Mouse (Mus musculus) thymus, adult 18-20 months (tissue): Measurements from ENCODE around the gene Pid1.
"Not testable (repeated sequence)": the region's sequence is repeated elsewhere in the genome, so short reads cannot be mapped to it uniquely, and the experiment has no call there.

ENCODE experiments used
- DNase-seq, 2 experiments: peaks; one replicate each; pipeline ENCODE4 v3.0.0; 2022; ENCODE audit warnings: mixed read lengths in 2 of 2

Pid1 gene

DNA sequence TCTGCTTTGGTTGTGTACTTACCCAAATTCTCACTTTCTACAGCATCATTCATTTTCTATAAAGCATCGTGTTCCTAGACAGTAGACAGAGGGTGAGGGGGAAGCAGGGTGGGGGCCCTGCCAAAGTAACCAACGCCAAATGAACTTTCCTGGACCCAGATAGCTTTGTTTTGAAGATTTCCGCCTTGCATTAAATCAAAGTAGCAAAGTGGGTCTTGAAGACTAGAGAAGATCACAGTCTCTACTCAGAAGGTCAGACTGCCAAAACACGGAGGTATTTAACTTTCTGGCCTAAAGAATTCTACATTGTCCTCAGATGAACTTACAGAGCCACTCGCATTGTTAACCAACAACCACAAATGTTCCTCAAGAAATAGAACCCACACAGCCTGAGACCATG, 109.6 kb downstream of the Pid1 start:
- DNase-seq = no peak

DNA sequence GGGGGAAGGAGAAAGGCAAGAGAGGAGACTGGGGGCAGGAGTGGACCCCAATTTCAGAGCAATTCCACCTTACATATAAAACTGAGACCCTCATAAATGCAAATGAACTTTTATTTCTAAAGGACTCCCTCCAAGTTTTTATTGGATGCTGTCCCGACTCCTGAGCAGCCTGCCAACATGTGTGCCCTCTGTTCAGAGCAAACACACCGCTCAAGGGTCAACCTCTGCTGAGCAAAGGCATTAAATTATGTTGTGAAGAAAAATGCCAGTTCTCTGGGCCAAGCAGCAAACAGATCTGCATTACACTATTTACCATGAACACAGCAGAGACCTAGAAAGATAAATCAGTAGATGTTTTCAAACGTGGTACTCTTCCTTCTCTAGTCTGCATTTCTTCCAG, 110.1 kb downstream of the Pid1 start:
- DNase-seq = no peak

DNA sequence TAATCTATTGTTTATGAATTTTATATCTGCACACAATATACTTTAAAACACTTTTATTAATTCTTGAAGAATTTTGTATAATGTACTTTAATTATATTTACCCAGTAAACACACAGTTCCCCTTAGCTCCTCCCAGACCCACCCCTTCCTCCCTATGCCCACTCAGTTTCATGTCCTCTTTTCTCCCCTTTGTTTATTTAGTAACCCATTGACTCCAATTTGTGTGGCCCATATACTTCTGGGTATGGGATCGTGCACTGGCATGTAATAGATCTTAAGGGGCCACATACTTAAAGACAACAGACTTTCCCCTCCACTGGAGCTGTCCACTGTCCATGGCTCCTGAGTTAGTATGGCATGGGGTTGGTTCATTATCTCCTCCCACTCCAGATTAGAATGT, 112.8 kb downstream of the Pid1 start:
- DNase-seq = no peak

- DNase-seq = no peak
Observed at GRCm38 (mm10) chr1:84250770-84251169, 113.2 kb downstream of the Pid1 start.

DNA sequence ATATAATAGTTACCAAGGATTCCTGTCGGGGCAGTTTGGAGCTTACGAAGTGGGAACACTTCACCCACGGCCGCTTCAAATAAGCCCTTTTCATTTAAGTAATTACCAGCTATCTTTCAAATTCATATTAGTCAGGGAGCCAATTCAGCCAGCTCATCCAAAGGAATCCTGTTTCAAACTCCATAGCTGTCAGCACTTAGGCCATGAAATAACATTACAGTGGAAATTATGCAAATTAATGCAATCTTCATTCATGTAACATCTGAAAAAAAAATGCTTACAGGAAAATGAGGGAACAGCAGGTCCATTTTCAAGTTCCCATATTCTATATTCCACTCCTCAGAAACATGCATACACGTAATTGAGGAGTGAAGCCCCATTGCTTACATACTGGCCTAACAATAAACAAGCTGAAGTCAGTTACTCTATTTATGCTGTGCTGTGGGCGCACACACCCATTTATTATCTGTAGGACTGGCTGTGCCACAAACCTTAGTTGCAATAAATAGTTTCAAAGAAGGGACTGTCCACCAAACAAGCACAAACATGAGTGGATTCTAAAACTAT, 114.1 kb downstream of the Pid1 start:
- DNase-seq = no peak

- no peak for DNase-seq
Observed at GRCm38 (mm10) chr1:84247111-84247510, 116.9 kb downstream of the Pid1 start.

DNA sequence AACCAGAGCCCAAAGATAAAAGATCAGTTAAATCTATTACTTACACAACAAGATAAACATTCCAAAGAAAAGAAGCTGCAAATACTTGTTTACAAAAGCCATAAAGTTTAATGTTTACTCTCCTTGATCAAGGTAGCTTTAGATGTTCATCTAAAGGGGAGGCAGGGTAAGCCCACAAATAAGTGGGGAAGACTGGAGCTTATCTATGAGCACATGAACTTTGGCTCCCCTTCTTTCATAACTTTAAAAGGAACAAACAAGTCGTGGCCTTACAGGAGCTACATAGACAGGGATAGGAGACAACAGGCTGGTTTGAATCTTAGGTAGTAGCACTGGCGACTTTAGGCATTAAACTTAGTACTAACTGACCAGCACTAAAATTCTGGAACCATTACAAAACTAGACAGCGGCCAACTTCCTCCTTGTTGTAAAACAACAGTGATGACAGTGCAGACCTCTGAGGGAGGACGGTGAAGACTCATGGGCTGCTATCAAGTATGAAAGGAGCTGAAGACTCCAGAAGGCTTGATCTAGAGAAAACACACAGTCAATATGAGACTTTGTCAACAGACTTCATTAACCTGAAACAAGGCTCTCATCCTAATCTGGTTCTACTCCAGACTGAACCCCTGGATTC, 122.7 kb downstream of the Pid1 start:
- DNase-seq = no peak

- no peak for DNase-seq
Observed at GRCm38 (mm10) chr1:84240203-84240602, 123.8 kb downstream of the Pid1 start.

DNA sequence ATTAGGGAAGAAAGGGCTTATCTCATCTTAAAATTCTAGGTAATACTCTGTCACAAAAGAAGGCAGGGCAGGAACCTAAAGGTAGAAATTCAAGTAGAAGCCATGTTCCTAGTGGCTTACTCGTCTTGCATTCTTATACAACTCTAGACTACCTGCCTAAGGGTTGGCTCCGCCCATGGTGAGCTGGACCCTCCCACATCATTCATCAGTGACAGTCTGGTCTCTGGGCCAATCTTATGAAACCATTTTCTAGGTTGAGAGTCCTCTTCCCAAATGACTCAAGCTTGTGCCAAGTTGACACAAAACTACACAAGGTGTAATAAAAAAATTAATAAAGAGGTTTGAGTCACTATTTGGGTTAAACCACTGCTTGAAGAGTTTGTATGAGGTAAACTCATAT, 133.5 kb downstream of the Pid1 start:
- DNase-seq = no peak

GRCm38 (mm10) chr1:84225626-84226025, 138.4 kb downstream of the Pid1 start:
- DNase-seq = no peak

DNA sequence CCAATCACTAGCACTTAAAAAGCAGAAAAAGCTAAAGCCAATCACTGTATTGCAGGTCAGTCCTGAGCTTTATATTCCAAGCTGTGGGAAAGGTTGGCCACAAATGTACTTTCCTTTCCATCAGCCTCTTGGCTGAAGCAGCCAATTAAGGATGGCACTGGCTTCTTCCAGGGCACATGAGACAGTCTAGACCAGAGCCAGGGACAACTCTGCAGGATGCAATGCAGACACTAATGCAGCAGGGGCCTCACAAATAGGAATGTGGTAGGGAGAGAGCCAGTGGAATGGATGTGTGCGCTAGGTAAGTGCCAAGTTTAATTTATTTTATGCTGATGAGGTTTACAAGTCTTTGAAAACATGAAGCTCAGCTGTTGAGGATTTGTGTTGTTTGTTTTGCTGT, 141.9 kb downstream of the Pid1 start:
- DNase-seq = no peak

GRCm38 (mm10) chr1:84218605-84219004, 145.4 kb downstream of the Pid1 start:
- DNase-seq = no peak

DNA sequence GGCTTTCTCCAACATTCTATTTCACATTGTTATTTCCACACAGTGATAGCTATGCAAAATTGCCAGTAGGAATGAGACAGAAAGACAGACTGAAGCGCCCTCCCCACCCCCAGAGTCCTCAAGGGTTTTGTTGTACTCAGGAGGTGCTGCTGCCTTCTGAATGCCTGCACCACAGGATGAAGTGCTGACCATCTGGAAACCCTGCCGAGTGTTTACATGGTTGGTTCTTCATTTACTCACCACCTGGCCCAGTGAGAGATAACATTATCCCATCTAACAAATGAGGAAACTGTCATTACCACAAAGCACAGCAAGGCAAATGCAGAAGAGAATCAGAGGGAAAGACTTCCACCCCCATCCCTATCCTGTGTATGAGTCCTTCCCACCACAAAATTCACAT, 146.2 kb downstream of the Pid1 start:
- DNase-seq = no peak

- DNase-seq = no peak
Observed at GRCm38 (mm10) chr1:84211507-84211906, 152.5 kb downstream of the Pid1 start.

GRCm38 (mm10) chr1:84205746-84206145, 158.2 kb downstream of the Pid1 start:
- DNase-seq = not testable (repeated sequence)

DNA sequence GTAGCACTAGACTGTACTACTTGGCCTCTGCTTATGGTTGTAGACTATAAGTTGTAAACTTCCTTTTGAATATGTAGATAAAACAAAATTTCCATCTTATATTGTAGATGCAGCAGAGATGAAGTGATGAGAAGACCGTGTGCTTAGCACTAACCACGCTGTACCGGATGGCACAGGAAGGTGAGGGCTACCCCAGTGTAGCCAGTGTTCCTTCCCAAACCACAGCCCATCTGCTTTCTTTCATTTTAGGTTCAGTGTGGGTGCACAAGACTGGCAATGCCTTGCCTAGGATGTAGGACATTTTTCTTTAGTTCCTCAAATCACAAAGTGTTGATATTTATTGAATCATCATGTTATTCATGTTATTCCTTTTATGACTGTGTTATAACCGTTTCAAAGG, 160.5 kb downstream of the Pid1 start:
- no peak for DNase-seq

GRCm38 (mm10) chr1:84199890-84200289, 164.1 kb downstream of the Pid1 start:
- no peak for DNase-seq

DNA sequence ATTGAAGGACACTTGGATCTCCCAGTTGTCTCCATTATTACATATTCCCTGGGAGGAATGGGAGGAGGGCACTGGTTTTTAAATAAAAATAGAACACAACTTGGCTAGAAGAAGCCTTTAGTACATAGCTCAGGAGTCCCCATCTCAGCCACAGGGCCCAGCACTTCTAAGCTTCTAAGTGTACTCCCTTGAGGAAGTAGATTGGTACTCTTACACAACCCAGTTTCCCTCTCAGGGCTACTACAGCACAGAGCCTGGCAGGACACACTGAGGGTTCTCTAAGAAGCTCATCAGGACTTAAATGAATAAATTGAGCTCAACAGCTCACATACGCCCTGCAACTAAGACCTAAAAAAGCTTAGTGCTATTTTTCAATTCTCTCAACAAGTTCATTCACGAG, 165.1 kb downstream of the Pid1 start:
- no peak for DNase-seq

GRCm38 (mm10) chr1:84192167-84192566, 171.8 kb downstream of the Pid1 start:
- DNase-seq = no peak

DNA sequence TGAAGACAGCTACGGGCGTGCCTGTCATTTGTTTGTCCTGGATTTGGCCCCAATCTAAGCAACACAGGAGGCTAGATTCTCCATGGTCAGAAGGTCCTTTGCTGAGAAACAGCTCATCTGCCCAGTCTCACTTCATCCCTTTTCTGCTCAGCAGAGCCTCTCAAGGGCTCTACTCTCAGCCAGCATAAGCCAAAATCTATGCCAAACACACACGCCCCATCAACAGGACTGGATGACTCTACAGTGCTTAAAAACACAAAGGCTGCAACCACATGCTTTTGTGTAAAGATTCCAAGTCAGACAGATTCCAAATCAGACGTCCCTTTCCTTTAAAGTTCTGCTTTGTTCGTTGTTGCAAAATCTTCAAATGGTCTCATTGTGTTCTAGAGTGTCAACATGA, 174.5 kb downstream of the Pid1 start:
- no peak for DNase-seq

GRCm38 (mm10) chr1:84186756-84187437, 177.1 kb downstream of the Pid1 start:
- no peak for DNase-seq

- DNase-seq = no peak
Observed at GRCm38 (mm10) chr1:84177696-84178095, 186.3 kb downstream of the Pid1 start.

- DNase-seq = no peak
Observed at GRCm38 (mm10) chr1:84177033-84177432, 186.9 kb downstream of the Pid1 start.

DNA sequence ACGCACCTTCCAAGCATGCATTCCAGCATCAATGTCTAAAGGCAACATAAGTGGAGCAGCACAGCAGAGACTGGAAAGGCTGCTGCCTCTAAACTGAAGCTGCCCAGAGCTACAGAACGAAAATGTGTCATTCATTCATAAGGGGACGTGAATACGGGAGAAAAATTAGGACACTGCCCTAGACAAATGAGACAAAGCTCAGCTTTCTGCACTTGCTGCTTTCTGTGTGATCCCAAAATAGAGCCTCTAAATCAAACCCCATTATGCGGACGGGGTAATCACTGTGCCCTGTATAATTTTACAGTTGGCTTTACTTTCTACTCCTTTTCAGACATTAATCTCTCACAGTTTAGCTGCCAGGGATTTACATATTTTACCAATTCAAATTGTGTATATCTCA, 191.0 kb downstream of the Pid1 start:
- DNase-seq = no peak

- no peak for DNase-seq
Observed at GRCm38 (mm10) chr1:84157790-84158189, 206.2 kb downstream of the Pid1 start.
